Mouse (Mus musculus) frontal cortex, adult 2 months (tissue): ENCODE measurements around the gene Rnaseh1. TPM values are rescaled to one million over a fixed set of nuclear protein-coding genes. Genes with fewer than 3 reads are reported as not detected.

Source experiments
- DNase-seq, 2 experiments: peaks; one replicate each; pipeline ENCODE4 v3.0.0; 2022; ENCODE audit warnings: low spot score in 1 of 2; ENCODE audit errors: extremely low spot score in 1 of 2
- polyA plus RNA-seq: library from polyadenylated mRNA; depleted of rRNA; stranded (reverse); fragments of >200 nt; gene quantifications from 2 replicates; pipeline ENCODE4 v1.2.3, GENCODE M21; 2012; rRNA removed

The Rnaseh1 gene
- polyA plus RNA-seq, 1 experiment: 20.3 TPM

DNA sequence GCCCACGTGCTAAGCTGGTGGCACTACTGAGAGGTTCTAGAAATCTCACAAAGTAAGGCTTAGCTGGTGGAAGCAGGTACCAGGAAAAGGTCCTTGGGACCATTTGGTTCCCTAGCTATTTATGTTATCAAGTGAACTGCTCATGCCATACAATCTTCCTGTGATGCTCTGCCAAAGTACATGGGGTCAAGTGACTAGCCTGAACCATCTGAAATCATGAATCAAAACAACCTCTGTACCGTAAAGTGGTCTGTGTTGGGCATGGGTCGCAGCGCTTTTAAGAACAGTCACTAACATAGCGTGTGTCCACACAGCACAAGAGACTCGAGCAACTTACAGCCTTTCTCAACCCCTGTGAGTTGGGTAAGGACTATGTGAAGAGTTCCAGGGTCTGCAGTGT lies 55.8 kb downstream of the Rnaseh1 start:
- DNase-seq: no peak

DNA sequence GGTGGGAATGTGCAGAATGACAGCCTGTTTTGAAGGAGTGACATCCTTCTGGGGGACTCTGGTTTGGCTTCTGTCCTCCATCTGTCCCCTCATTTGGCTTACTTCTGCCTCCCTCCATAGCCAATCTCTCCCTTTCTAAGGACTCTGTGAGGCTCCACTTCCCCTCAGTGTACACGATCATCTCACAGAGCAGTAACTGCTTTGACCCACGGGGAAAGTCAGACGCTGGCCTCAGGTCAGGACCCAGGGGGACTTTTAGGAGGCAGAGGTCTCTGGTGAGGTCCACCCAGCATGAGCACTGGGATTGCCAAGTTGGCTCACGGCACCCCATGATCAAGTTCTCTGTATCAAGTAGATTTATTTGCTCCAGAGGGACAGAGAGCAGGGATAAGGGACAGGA lies 58.8 kb downstream of the Rnaseh1 start:
- no peak for DNase-seq

Other genes with a start within 250 kb of the Rnaseh1 start
- 0.97 and 1.7 TPM in 2 replicates for gene Dcdc2c, start 97.2 kb upstream of the Rnaseh1 start, polyA plus RNA-seq
- 0.44 and 0.56 TPM in 2 replicates for gene Allc, start 67.1 kb upstream of the Rnaseh1 start, polyA plus RNA-seq
- 0.94 and 1.1 TPM in 2 replicates for gene Colec11, start 26.2 kb upstream of the Rnaseh1 start, polyA plus RNA-seq
- 380 and 394 TPM in 2 replicates for gene Rps7, start 13.6 kb upstream of the Rnaseh1 start, polyA plus RNA-seq
- 34.7 and 35.5 TPM in 2 replicates for gene Adi1, start 25.6 kb downstream of the Rnaseh1 start, polyA plus RNA-seq
- 53.6 and 59.9 TPM in 2 replicates for gene Trappc12, start 100.9 kb downstream of the Rnaseh1 start, polyA plus RNA-seq
- gene Eipr1, start 102.2 kb downstream of the Rnaseh1 start, polyA plus RNA-seq: 54.6 and 57.8 TPM in 2 replicates